Mouse (Mus musculus) neural tube, embryonic 15.5 days (tissue): ENCODE measurements around the gene Rabep1. TPM values are rescaled to one million over a fixed set of nuclear protein-coding genes. Genes with fewer than 3 reads are reported as not detected.
"Not testable (repeated sequence)": the region's sequence is repeated elsewhere in the genome, so short reads cannot be mapped to it uniquely, and the experiment has no call there.

Experiments
- ATAC-seq: fragments of 200-750 bp; cut with Nextera tagmentation; 2 replicates; pipeline ENCODE4 v1.8.0; 2017; ENCODE audit warnings: mild to moderate bottlenecking, moderate TSS enrichment, moderate library complexity; ENCODE audit not compliant: low FRiP score
- H3K27ac ChIP-seq: fragments of 300-500 bp; sonication (generic); replicated peaks from 2 replicates; pipeline ENCODE4 v1.5.1; 2015; ENCODE audit warnings: mild to moderate bottlenecking, inconsistent platforms
- H3K27me3 ChIP-seq: fragments of 300-500 bp; sonication (generic); replicated peaks from 2 replicates; pipeline ENCODE4 v1.6.1; 2015; ENCODE audit warnings: inconsistent platforms
- H3K36me3 ChIP-seq: fragments of 300-500 bp; sonication (generic); 2 replicates; pipeline ENCODE4 v1.6.1; 2015; ENCODE audit warnings: inconsistent platforms
- H3K4me1 ChIP-seq: fragments of 300-500 bp; sonication (generic); 2 replicates; pipeline ENCODE4 v1.6.1; 2015; ENCODE audit warnings: inconsistent platforms
- H3K4me2 ChIP-seq: fragments of 300-500 bp; sonication (generic); 2 replicates; pipeline ENCODE4 v1.6.1; 2015; ENCODE audit warnings: inconsistent platforms, mild to moderate bottlenecking, moderate library complexity
- H3K4me3 ChIP-seq: fragments of 300-500 bp; sonication (generic); replicated peaks from 2 replicates; pipeline ENCODE4 v1.5.1; 2015; ENCODE audit warnings: mild to moderate bottlenecking, inconsistent platforms
- H3K9ac ChIP-seq: fragments of 300-500 bp; sonication (generic); replicated peaks from 2 replicates; pipeline ENCODE4 v1.6.1; 2015; ENCODE audit warnings: mild to moderate bottlenecking, inconsistent platforms
- H3K9me3 ChIP-seq: fragments of 300-500 bp; sonication (generic); replicated peaks from 2 replicates; pipeline ENCODE4 v1.6.1; 2016; ENCODE audit warnings: inconsistent platforms
- WGBS: fragments of 180-500 bp; shearing (Covaris S2); methylation state at CpG from one replicate; pipeline ENCODE4 v1.1.7; 2015; ENCODE audit warnings: mixed read lengths; 5-methylcytosine and 5-hydroxymethylcytosine counted together
- polyA plus RNA-seq: library from polyadenylated mRNA; unstranded; fragments of >200 nt; fragmentation: Nextera tagmentation; extraction: Ambion mirVana; gene quantifications from 2 replicates; pipeline ENCODE4 v1.2.1, GENCODE M21; 2015

Rabep1 gene
- polyA plus RNA-seq, 1 experiment from 2014 or later, result 83.3 TPM

DNA sequence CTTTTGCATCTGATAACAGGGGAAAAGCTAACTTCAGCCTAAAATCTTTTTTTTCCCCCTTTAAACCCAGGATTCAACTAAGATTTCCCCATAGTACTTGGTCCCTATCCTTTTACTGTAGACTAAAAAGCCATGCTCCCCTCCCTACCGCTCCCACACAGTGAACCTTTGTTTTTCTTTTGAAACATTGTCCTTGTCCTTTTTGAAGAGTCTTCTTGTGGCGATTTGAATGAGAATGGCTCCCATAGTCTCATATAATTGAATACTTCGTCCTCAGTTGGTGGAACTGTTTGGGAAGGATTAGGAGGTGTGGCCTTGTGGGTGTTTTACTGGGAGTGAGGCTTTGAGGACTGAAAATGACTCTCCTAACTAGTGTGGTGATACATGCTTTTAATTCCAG, 10.7 kb upstream of the Rabep1 start:
- Histone ChIP-seq H3K4me2 (no peak overlapping the region), H3K9me3 (no peaks in the 10 kb centered on the region), H3K4me1 (no peaks in the 10 kb centered on the region), H3K27me3 (no peaks in the 10 kb centered on the region), H3K27ac (no peak overlapping the region), H3K36me3 (no peaks in the 10 kb centered on the region), H3K9ac (no peak overlapping the region), H3K4me3 (no peak overlapping the region)
- 72% methylated on average over 3 of the region's 3 CpGs for WGBS
- ATAC-seq, result no peak

DNA sequence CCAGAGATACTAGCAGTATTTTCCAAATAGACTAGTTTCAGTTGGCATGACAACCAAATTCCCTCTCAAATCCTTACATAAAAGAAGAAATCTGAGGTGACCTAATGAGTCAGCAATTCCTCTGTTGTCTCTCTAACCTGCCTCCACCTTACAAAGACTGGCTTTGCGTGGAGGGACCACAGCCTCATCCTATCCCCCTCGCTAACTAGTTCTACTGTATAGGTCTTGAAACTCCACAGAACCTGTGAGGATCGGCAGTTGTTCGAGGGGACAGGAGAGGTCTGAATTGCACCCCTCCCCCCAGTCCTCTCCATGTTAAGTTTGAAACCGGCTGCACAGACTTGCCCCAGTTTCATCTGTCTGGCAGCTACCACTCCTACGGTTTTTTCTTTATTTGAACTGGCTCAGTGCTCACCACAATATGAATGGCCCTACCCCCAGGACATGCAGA, 9.2 kb upstream of the Rabep1 start:
- Histone ChIP-seq H3K27me3 (no peaks in the 10 kb centered on the region), H3K4me3 (no peak overlapping the region), H3K4me2 (no peak overlapping the region), H3K4me1 (no peaks in the 10 kb centered on the region), H3K9ac (no peak overlapping the region), H3K36me3 (no peaks in the 10 kb centered on the region), H3K27ac (no peak overlapping the region), H3K9me3 (no peaks in the 10 kb centered on the region)
- ATAC-seq, result no peak
- 79% methylated on average over 6 of the region's 6 CpGs for WGBS

DNA sequence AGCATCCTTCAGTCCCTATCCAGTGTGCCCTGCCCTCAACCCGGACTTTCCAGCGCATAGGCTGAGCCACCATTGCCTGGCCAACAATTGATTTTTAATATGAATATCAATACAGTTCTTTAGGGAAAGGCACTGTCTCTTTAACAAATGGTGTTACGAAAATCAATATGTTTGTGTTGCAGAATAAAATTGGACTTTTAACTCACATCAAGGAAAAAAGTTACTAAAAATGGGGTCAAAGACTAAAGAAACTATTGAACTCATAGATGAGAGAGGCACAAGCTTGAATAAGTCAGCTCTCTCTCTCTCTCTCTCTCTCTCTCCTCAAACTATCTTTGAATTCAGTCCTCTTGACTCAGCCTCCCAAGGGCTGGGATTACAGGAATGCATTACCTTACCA, 7.5 kb upstream of the Rabep1 start:
- H3K36me3 ChIP-seq, result no peaks in the 10 kb centered on the region
- no peak overlapping the region for H3K27ac ChIP-seq
- no peaks in the 10 kb centered on the region for H3K27me3 ChIP-seq
- no peaks in the 10 kb centered on the region for H3K9me3 ChIP-seq
- ATAC-seq, result no peak
- no peaks in the 10 kb centered on the region for H3K4me1 ChIP-seq
- H3K4me2 ChIP-seq, result no peak overlapping the region
- no peak overlapping the region for H3K9ac ChIP-seq
- 95% methylated on average over 3 of the region's 3 CpGs for WGBS
- H3K4me3 ChIP-seq, result no peak overlapping the region

DNA sequence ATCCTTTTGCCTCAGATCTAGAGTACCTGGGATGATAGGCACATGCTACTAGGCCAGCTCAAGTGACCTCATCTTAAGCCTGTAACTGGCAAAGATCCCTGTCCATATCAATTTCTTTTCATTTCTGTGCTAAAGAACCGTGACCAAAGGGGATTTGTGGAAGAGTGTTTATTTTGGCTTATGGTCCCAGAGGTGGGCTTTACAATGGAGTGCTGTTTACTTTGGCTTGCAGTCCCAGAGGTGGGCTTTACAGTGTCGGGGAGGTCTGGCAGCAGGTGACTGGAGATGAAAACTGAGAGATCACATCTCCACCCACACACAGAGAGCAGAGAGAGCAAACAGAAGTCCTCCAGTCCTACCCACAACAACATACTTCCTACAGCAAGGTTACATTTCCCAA, 6.0 kb upstream of the Rabep1 start:
- Histone ChIP-seq H3K9me3 (no peaks in the 10 kb centered on the region), H3K27me3 (no peaks in the 10 kb centered on the region), H3K36me3 (no peaks in the 10 kb centered on the region), H3K27ac (no peak overlapping the region), H3K4me3 (no peak overlapping the region), H3K4me2 (no peak overlapping the region), H3K9ac (no peak overlapping the region), H3K4me1 (no peaks in the 10 kb centered on the region)
- ATAC-seq, result no peak
- 71% methylated on average over 2 of the region's 2 CpGs for WGBS

DNA sequence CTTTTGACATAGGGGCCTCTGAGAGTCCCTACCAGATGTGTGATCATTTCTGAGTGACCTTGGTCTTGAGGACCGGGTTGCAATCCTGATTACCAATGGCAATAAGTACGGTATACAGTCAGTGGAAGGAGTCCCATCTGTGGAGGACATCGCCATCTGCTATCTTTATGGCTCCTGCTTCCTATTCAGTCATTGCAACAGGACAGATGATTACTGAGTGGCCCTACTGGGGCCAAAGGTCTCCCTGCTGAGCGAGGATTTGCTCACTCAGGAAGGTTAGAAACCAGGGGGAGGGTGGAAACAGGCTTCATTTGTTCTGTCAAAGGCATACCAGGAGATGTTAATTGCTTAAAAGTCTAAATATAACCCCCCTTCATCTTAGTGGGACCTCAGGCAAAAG, 1.6 kb upstream of the Rabep1 start:
- no peaks in the 10 kb centered on the region for H3K9me3 ChIP-seq
- no peak for ATAC-seq
- WGBS, result 43% methylated on average over 4 of the region's 4 CpGs
- H3K27ac ChIP-seq, result no peak overlapping the region
- H3K9ac ChIP-seq, result no peak overlapping the region
- no peaks in the 10 kb centered on the region for H3K27me3 ChIP-seq
- no peak overlapping the region for H3K4me3 ChIP-seq
- peaks cover 20% of the 10 kb centered on the region for H3K4me1 ChIP-seq
- no peaks in the 10 kb centered on the region for H3K36me3 ChIP-seq
- no peak overlapping the region for H3K4me2 ChIP-seq

DNA sequence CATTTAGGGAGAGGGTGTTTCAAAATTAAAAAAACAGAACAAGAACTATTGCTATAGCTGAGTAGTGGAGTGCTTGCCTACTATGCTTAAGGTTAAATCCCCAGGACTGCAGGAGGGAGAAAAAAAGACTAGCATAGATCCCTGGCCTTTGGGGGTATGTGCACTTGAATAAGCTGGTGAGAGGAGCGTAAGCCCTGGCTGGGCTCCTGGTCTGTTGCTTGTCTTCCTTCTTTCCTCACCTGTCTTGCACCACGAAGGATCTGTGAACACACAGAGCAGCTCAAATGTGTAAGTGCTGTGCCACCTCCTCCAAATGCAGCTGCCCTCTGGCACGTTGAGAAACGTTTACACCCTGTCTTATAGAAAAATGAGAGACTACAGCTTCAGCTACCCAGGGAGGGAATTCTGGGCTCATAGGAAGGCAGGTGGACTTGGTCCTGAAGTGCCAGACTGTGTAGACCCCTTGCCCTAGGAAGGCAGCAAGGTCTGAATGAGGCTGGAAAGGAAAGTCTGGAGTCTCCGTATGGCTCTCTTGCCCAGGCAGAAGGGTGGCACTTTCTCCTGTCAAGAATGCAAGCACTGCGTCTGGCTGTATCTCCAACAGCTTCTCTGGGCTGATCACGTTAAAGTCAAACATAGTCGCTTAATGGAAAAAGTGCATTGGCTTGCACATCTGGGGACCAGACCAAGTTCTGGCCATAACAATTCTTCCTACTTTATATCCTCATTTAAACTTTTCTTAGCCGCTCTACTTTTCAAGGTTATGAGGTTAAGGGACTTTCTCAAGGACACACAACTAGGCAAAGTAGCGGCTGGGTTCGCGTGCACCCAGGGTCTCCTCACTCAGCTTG, 652 bp upstream of the Rabep1 start:
- peak overlapping the region; percentile 87 for H3K27ac ChIP-seq
- no peaks in the 10 kb centered on the region for H3K36me3 ChIP-seq
- H3K4me3 ChIP-seq, result peak overlapping the region; percentile 89
- ATAC-seq, result peak; percentile 19; the same call in 1 of the 2 replicates
- peak overlapping the region; percentile 76 for H3K4me2 ChIP-seq
- 21% methylated on average over 12 of the region's 12 CpGs for WGBS
- peak overlapping the region; percentile 98; the same call in 1 of the 2 replicates for H3K9ac ChIP-seq
- no peaks in the 10 kb centered on the region for H3K9me3 ChIP-seq
- no peaks in the 10 kb centered on the region for H3K27me3 ChIP-seq
- peaks cover 20% of the 10 kb centered on the region for H3K4me1 ChIP-seq

DNA sequence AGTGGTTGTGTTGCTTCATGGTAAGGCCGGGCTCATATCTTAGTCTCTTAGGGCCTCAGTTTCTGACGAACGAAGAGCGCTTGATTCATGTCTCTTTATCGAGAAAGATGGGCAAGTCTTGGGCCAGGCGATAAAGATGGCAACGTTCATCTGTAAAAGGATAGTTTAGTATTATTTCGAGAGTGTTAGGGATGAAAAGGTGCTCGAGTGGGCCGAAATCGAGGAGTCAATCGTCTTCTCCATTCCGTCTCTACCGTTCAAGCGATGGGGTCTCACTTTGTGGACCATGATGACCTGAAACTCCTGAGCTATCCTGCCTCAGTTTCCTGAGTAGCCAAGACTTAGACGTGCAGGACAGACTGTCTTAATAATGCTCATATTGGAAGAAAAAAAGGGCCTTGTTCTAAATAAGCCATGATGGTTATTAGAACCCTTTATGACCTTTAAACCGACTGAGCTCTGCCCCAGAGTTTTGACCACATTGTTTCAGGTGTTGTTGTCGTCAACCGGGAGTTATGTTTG, 940 bp downstream of the Rabep1 start:
- Histone ChIP-seq H3K9ac (peak overlapping the region; percentile 98), H3K27me3 (no peaks in the 10 kb centered on the region), H3K9me3 (no peaks in the 10 kb centered on the region), H3K4me2 (peak overlapping the region; percentile 76), H3K4me1 (peaks cover 20% of the 10 kb centered on the region), H3K36me3 (no peaks in the 10 kb centered on the region), H3K27ac (peak overlapping the region; percentile 87), H3K4me3 (peak overlapping the region; percentile 89)
- ATAC-seq, result no peak
- WGBS, result 6% methylated on average over 19 of the region's 19 CpGs

DNA sequence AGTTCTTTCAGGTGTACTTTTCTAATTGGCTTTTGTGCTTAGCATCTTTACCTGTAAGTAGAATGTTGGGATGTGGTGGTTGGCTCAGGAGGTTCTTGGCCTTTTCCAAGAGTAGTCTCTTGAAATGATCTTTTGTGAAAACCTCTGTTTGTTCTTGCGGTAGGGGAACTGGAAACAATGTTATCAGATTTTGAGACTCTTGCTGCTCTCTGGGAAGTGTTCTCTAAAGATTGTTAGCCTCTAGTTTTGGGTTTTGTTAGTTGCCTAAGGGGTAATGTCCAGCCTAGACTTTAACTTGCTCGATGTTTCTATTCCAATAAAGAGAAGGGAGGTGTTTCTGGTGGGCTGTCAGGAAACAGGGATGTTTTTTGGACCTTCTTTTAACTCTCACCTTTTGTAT, 1.5 kb downstream of the Rabep1 start:
- Histone ChIP-seq H3K36me3 (no peaks in the 10 kb centered on the region), H3K9ac (no peak overlapping the region), H3K27ac (no peak overlapping the region), H3K4me3 (peak overlapping the region; percentile 89), H3K9me3 (no peaks in the 10 kb centered on the region), H3K27me3 (no peaks in the 10 kb centered on the region), H3K4me2 (peak overlapping the region; percentile 76), H3K4me1 (peaks cover 20% of the 10 kb centered on the region)
- ATAC-seq, result no peak
- WGBS, result 71% methylated on average over 2 of the region's 2 CpGs

DNA sequence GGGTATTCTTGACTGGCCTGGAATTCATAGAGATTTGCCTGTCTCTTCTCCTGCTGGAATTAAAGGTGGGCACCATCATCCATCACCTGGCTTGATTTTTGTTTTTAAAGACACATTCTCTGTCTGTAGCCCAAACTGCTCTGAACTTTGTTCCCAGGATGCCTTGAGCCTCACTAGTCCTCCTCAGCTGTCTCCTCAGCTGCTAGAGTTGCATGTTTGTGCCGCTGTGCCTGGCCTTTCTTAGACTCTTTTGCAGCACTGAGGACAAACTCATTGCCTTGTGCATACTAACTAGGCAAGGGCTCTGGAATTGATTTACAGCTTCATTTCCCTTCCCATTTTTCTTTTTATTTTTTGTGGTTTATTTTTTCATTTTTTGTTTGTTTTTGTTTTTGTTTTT, 15.8 kb downstream of the Rabep1 start:
- no peaks in the 10 kb centered on the region for H3K9me3 ChIP-seq
- H3K4me2 ChIP-seq, result no peak overlapping the region
- H3K36me3 ChIP-seq, result no peaks in the 10 kb centered on the region
- no peak overlapping the region for H3K27ac ChIP-seq
- H3K4me3 ChIP-seq, result no peak overlapping the region
- no peak overlapping the region for H3K9ac ChIP-seq
- no peaks in the 10 kb centered on the region for H3K4me1 ChIP-seq
- no peak for ATAC-seq
- H3K27me3 ChIP-seq, result no peaks in the 10 kb centered on the region
- 74% methylated on average over 1 of the region's 1 CpGs for WGBS

DNA sequence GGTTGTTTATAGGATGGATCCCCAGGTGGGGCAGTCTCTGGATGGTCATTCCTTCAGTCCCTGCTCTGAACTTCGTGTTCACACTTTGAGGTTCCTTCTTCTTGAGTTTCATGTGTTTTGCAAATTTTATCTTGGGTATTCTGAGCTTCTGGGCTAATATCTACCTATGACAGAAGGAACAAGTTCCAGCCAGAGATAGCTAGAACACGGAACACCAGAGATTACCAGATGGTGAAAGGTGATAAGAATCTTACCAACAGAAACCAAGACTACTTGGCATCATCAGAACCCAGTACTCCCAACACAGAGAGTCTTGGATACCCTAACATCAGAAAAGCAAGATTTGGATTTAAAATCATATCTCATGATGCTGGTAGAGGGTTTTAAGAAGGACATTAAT, 18.6 kb downstream of the Rabep1 start:
- not testable (repeated sequence) for H3K36me3 ChIP-seq, ATAC-seq, H3K27ac ChIP-seq, H3K9ac ChIP-seq, H3K4me2 ChIP-seq, H3K9me3 ChIP-seq, H3K27me3 ChIP-seq, H3K4me1 ChIP-seq, H3K4me3 ChIP-seq
- WGBS, result 94% methylated on average over 2 of the region's 2 CpGs

DNA sequence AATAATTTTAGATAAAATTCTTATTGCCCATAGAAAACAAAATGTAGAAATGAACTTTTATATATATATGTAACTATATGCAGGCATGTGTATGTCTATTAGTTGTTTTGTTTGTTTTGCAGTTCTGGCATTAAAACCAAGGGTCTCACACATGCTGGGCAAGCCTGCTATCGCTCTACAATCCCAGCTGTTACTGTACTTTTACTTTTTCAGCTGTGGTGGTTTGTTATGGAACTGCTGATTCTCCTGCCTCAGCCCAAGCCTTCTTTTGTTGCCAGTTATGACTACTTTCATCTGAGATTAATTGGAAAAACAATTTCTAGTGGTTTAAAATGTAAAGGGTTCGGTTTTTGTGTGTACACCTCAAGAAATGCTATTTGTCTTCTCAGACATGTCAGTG, 20.6 kb downstream of the Rabep1 start:
- Histone ChIP-seq H3K9ac (no peak overlapping the region), H3K4me3 (no peak overlapping the region), H3K4me1 (peaks cover 5% of the 10 kb centered on the region), H3K4me2 (no peak overlapping the region), H3K36me3 (no peaks in the 10 kb centered on the region), H3K27ac (no peak overlapping the region), H3K9me3 (no peaks in the 10 kb centered on the region), H3K27me3 (no peaks in the 10 kb centered on the region)
- 91% methylated on average over 2 of the region's 2 CpGs for WGBS
- no peak for ATAC-seq

DNA sequence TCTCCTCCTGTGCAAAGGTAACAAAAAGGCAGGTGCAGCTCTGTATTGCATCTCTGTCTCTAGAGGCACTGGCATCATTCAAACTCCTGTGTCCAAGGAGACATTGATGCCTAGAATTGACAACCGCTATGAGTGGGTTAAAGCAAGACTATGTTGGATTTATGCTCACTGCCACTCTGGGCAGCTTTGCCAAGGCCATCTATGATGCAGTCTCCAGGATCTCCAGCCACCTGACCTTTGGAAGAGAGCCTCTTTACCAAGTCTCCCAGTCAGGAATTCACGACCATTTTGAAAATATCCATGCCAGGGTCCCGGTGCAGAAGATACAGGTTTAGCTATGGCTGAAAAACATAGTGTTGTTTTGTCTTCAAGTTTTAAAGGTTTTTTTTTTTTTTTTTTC, 24.7 kb downstream of the Rabep1 start:
- WGBS, result 92% methylated on average over 3 of the region's 3 CpGs
- Histone ChIP-seq H3K4me2 (no peak overlapping the region), H3K27me3 (no peaks in the 10 kb centered on the region), H3K36me3 (no peaks in the 10 kb centered on the region), H3K4me3 (no peak overlapping the region), H3K27ac (no peak overlapping the region), H3K4me1 (peaks cover 18% of the 10 kb centered on the region), H3K9ac (no peak overlapping the region), H3K9me3 (no peaks in the 10 kb centered on the region)
- no peak for ATAC-seq
